Mouse (Mus musculus) MEL-GATA-1-ER (cell line): ENCODE data around the gene Zfyve21.

Experiments
- DNase-seq: peaks from one replicate; pipeline ENCODE4 v3.0.0-alpha.2; 2012; ENCODE audit warnings: low read depth; ENCODE audit errors: extremely low read depth

Gene Zfyve21

GRCm38 (mm10) chr12:111842565-111843433 lies 28.8 kb downstream of the Zfyve21 start:
- peak; percentile 8 for DNase-seq

- DNase-seq = peak; percentile 33
Measured at GRCm38 (mm10) chr12:111843470-111843869, 29.5 kb downstream of the Zfyve21 start.

DNA sequence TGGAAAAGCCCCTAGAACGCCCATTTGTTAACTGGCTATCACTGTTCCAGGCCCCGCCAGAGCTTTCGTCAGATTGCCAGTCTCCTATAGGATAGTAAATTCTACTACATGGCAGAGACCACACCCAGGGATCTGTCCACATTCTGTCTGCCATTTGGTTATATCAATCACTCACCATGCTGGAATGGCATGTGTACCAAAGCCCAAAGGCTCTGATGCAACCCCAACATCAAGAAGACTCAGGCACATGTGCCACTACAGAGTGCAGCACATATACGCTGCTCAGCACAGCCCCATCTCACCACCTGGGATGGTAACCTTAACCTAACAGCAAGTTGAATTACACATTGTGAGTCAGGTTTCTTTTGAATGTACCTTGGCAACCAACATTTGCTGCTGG lies 32.0 kb downstream of the Zfyve21 start:
- no peak for DNase-seq

GRCm38 (mm10) chr12:111846815-111847214 lies 32.8 kb downstream of the Zfyve21 start:
- DNase-seq = no peak

- no peak for DNase-seq
Measured at GRCm38 (mm10) chr12:111848300-111848798, 34.4 kb downstream of the Zfyve21 start.

DNA sequence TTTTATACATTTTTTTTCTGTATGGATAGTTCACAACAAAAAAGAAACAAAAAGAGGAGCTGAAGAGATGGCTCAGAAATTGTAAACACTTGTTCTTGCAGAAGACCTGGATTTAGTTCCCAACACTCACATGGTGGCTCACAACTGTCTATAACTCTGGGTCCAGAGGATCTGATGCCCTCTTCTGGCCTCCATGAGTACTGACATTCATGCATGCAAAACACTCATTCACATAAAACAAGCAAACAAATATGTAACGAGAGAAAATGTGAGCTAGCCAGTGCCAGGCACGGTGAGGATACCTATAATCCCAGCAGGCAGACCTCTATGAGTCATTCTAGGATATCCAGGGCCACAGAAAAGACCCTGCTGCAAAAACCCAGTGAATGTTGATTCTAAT lies 37.3 kb downstream of the Zfyve21 start:
- no peak for DNase-seq

- no peak for DNase-seq
Measured at GRCm38 (mm10) chr12:111851745-111852144, 37.8 kb downstream of the Zfyve21 start.

GRCm38 (mm10) chr12:111853011-111853436 lies 39.1 kb downstream of the Zfyve21 start:
- DNase-seq = no peak

GRCm38 (mm10) chr12:111853546-111853945 lies 39.6 kb downstream of the Zfyve21 start:
- DNase-seq = no peak

GRCm38 (mm10) chr12:111855448-111855847 lies 41.5 kb downstream of the Zfyve21 start:
- no peak for DNase-seq

DNA sequence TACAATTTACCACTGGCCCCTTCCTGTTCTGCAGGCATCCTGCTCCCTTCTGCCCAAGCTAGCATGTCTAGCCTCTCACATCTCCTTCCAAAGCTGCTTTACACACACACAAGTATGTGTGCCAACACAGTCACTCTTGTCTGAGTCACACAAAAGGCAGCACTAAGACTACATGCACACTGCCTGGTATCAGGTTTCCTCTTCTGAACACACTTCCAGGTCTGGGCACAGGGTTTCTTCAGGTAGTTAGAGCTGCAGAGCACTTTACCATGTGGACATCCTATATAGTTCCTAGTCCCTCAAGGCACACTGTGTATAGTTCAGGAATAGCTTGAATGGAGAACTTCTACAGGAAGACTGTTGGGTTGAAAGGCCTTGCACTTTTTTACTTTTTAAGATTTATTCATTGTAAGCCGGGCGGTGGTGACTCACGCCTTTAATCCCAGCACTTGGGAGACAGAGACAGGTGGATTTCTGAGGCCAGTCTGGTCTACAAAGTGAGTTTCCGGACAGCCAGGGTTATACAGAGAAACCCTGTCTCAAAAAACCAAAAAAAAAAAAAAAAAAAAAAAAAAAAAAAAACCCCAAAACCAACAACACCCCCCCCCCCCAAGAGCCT lies 50.3 kb downstream of the Zfyve21 start:
- no peak for DNase-seq

DNA sequence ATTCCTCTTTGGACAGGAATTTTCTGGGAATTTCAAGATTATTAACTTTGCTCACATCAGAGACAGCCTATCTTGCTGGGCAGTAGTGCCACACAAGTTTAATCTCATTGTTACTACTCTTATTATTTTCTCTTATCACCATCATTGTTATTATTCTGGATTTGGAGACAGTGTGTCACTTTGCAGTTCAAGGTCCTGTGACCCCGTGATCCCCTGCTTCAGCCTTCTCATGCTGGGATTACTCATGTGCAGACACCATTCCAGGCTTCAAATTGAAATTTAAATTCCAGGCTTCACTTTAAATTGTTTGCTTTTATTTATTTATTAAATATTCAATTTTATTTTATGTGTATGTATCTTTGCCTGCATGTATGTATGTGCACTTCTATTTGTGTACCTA lies 55.8 kb downstream of the Zfyve21 start:
- DNase-seq = no peak

DNA sequence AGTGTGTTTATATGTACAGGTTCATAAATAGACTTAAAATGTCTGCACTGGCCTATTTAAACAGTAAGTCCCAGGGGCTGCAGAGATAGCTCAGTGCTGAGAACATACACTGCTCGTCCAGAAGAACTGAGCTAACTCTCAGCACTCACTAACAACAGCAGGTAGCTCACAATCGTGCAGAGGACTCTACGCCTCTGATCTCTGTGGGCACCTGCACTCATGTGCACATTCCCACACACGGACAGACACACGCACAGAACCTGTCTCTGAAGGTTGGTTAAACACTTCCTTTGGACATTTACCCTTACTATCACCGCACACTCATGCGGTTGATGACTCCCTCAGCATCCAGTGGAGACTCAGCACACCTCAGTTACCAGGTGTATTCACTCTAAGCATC lies 56.8 kb downstream of the Zfyve21 start:
- no peak for DNase-seq

DNA sequence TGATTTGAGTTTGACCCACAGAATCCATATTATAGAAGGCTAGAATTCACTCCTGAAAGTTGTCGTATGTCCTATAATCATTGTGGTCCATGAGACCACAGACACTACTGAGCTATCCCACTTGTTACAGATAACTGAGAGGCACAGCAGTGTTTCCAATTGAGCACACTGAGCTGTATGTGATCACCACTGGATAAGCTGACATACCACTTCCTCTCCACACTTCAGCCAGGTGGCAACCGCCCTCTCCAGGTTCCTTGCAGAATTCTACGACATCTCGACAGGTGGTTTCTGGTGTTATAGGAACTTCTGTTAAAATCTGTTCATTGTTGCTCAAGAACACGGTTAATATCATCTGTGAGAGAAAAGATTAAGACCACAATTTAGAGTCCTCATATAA lies 58.1 kb downstream of the Zfyve21 start:
- DNase-seq = no peak

DNA sequence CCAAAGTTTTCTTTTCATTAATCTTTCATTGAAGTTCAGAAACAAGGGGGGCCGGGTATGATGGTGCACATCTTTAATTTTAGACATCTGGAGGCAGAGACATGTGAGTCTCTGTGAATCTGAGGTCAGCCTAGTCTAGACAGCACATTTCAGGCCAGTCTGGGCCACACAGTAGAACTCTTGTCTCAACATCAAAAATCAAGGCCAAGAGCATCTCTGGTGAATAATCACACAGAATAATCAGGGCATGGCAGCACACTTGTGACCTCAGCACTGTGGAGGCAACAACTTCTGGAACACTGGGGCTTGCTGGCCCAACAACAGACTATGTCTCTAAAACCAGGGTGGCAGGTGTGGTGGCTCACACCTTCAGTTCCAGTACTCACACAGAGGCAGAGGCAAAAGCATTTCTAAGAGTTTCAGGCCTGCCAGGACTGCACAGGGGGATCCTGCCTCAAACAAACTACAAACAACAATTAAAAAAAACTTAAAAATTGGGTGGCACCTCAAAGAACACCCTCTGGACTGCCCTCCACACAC lies 60.7 kb downstream of the Zfyve21 start:
- no peak for DNase-seq

DNA sequence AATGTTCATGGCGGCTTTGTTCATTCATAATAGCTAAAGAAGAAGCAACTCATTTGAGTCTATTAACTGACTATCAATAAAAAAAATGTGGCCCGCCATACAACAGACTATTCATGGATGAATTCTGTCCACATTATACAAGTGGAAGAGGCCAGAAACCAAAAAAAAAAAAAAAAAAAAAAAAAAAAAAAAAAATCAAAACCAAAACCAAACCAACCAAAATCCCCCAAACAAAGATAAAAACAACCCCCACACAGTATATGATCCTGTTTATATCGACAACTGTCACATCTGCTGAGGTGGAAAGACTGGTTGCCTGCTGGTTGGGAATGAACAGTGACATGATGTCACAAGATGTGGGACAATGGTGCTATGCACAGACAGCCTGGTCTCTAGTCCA lies 61.5 kb downstream of the Zfyve21 start:
- no peak for DNase-seq

DNA sequence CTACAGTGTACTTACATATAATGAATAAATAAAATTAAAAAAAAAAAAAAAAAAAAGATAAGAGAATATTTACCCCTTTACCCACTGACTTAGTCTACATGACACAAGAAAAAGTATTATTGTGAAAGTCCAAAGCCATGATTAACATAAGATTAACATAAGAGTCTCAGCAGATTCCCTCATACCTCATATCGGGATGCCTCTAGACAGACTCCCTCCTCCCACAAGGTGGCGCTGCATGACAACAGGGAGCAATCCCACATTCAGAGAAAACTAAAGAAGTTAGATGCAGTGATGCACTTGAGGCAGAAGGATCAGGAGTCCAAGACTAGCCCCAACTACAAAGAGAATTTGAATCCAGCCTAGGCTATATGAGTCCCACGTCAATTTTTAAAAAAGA lies 64.2 kb downstream of the Zfyve21 start:
- no peak for DNase-seq
